Mouse (Mus musculus): ENCODE measurements around the gene C130074G19Rik.

The C130074G19Rik gene

DNA sequence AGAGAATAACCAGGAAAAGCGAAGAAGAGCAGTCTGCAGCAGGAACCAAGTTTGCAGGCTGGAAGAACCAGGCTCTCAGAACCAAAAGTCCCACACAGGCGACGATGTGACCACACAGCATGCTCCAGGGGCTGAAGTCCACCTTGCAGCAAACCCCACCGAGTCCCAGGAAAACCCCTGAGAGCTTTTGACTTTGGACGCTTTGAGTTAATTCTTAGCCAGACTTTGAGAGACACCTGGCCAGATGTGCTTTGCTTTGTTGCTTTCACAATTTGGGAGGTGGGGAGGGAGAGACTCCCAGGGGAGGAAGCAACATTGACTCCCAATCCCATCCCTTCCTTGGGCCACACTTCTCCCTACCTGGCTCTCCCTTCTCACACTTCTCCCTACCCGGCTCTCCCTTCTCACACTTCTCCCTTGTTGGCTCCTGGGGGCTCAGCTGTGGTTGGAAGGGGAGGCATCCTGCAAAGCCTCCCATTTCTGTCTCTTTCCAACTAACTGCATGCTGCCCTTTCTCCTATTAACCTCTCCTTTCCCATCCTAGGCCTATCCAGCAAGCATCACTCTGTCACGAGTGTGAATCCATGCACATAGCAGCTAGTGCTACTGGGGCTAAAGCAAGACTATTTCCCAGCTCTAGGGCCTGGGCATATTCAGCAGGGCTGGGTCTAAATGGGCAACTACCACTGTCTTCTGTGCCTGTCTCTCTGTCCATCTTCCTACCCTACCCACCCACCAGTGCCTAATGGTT lies 10.8 kb downstream of the C130074G19Rik start:
- no peak for DNase-seq

DNA sequence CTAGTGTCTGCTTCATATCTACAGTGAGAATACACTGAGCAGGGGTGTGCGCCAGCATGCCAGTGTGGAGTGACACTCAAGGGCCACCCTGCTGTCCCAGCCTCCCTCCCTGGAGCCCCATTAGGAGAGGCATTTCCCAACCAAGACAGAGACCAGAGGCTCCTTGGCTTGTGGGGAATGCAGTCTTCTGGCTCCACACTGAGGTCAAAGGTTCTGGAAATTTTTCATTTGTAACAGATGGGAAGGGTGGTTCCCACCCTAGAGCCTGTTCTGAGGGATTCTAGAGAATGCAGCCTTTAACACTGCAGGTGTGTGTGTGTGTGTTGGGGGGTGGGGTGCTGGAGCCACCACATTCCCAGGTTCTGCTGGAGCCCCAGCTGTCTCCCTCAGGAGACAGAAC lies 11.5 kb downstream of the C130074G19Rik start:
- peak; percentile 91 for DNase-seq

DNA sequence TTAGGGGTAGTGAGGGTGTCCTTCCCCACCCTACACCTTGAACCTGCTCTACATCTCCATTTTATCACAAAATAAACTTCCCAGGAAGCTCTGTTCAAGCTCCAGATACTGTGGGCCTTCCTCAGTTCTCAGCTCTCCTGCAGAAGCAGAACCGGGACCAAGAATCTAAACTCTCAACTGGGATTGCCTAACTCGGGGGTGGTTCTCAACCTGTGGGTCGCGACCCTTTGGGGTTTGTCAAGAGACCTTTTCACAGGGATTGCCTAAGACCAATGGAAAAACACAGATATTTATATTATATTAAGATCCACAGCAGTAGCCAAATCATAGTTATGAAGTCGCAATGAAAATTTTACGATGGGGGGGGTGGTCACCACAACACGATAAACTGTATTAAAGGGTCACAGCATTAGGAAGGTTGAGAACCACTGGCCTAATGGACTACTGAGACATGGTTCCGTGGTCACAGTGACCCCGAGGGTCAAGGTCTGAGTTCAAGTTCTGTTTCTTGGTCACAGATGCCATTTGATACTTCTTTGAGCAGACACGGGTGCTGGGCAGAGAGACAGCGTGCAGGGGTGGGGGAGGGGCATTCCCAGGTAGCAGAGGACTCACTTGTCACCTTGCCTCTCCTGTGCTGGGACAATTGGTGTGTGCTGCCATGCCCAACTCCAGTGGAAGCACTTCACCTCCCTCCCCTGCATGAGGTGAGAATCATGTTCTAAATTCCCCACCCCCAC lies 12.2 kb downstream of the C130074G19Rik start:
- DNase-seq, result no peak

DNA sequence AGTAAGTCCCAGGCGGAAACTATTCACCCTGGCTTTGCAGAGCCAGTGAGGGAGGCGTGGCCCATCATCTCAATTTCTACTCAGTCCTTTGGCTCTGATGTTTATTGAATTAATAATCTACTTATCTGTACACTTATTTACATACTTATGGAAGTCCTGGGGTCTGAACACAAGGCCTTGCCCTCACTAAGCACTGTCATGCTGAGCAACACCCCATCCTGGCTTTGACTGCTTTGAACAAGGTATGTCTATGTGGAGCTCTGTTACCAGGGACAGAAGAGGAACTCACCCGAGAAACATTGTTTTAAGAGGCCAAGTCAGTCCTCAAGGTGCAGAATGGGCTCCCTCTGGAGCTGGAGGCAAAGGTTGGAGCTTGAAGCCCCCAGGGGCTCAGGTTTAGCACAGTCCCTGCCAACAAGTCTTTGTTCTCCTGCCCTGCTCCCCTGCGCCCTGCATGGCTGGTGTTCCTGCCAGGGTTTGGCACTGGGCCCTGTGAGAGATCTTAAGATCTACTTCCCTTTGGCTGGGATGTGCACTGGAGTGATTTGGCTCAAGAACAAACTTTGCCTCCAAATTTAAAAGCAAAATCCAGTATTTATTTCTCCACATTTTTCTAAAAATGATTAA lies 13.0 kb downstream of the C130074G19Rik start:
- DNase-seq, result peak; percentile 94

DNA sequence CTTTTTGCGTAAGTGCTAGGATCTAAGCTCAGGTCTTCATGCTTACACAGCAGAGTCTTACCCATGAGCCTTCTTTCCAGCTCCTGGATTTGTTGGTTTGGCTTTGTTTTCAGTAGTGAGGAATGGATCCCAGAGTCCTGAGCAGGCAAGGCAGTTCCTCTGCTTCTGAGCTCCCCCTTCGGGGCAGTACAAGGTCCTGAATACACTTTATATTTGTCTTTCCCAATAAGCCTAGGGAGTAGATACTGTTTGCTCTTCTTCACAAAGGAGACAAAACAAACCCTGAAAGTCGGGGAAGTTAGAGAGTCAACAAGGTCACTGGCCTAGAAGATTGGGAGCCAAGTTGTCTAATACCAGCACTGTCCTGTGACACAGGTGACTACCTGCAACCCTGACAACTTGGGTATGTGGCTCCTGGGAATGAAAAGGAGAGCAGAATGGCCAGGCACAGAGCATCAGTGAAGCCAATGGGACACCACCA lies 15.3 kb downstream of the C130074G19Rik start:
- no peak for DNase-seq

DNA sequence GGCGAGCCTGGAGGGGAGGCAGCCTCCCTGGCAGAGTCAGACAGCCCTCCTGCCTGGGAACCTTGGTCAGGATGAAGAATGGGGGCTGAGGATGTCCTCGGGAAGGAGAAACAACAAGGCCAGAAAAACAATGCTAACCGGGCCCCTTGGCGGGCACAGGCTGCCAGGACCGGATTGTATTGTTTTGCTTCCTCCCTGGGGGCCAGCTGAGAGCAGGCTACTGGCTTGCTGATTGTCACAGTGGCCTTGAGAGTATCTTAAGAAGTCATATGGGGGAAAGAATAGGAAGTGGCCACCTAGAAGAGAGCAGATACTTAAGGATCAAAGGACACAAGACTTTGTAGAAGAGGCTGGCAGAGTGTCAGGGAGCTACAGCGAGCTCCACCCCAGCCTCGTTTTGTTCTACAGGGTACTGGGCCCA lies 18.6 kb downstream of the C130074G19Rik start:
- peak; percentile 99 for DNase-seq

DNA sequence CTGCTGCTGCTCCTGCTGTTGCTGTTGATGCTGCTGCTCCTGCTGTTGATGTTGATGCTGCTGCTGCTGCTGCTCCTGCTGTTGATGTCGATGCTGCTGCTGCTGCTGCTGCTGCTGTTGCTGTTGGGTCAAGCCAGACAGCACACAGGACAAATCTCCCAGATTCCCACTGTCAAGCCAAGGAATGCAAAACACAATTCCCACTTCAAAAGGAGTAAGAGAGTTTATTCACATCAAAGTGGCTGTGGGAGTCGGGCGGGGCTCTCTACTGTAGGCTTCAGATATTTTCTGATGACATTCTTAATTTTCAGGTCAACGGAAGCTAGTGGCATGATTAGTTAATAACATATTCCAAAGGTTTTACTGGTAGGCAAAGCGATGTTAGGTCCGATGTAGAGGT lies 20.4 kb downstream of the C130074G19Rik start:
- DNase-seq, result no peak

DNA sequence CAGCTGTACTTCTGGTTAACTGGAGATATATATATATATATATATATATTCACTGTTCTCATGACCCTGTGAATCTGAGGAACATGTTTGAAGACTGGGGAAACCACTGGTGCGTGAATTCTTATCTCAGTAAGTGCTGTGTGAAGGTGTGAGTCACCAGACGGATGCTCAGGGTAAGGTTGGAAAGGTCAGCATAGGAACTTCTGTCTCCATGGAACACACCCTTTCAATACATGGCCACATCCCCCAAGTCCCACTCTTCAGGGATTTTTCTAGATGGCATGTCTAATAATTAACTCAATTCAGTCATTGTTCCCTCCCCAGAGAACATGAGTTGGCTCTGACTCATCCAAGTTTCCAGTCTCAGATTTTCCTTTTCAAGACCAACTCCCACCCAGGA lies 21.5 kb downstream of the C130074G19Rik start:
- DNase-seq, result no peak

DNA sequence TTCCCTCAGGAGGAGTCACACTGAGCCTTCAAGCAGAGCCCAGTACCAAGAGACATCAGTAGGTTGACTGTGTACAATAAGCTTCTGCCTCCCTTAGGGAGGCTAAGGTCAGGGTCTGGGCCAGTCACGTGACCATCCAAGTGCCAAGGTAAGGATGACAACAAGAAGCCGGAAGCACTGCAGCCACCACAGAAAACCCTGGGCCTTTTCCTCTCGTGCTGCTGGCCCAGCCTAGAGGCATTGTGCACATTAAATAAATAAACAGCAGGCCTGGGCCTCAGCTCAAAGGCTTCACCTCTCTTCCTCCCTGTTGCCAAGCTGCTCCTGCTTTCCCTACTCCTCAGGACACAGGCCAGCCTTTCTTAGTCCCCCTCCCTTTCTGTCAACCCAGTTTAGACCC lies 22.7 kb downstream of the C130074G19Rik start:
- DNase-seq, result peak; percentile 97

DNA sequence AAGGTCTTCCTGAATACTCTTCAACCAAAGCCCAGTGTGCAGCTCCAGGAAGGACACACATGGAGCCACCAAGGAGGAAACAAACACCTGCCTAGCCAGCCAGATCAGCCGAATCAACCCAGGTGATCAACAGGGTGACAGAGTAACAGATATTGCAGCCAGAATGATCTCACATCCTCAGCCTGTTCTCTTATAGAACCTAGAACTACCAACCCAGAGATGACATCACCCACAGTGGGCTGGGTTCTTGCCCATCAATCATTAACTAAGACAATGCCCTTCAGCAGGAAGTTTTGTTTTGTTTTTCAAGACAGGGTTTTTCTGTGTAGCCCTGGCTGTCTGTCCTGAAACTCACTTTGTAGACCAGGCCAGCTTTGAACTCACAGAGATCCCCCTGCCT lies 24.8 kb downstream of the C130074G19Rik start:
- no peak for DNase-seq

DNA sequence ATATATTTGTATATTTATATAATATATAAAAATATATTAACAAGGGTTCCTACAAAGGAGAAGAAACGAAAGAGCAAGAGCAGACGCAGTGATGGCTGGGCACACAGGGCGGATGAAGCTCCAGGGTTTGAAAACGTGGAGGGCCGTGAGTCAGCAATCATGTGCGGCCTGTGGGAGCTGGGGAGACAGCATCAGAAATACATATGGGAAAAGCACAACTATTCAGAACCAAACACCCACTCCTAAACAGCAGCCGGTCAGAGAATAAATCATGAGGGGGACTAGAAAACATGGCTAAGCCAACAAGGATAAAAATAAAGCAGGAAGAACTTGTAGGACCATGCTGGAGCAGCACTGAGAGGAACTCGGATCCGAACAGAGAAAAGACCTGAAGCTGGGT lies 25.8 kb downstream of the C130074G19Rik start:
- no peak for DNase-seq

DNA sequence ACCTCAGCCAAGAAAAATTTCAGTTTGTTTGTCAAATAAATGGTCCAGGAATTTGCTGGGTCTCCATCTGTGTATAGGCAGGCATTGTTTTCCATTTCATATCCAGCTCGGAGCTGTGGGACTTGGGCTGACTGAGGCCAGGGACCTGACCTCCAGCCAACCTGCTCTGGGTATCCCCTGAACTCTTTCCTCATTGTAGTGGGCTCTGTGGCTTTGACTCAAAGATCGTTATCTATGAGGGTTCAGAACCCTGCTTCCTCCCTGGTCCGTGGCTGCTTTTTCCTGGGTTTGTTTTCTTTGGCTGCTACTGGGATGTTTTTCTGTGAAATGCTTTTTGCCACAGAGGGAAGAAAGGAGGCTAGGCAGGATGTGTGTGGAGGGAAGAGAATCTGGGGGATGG lies 29.1 kb downstream of the C130074G19Rik start:
- peak; percentile 95 for DNase-seq

DNA sequence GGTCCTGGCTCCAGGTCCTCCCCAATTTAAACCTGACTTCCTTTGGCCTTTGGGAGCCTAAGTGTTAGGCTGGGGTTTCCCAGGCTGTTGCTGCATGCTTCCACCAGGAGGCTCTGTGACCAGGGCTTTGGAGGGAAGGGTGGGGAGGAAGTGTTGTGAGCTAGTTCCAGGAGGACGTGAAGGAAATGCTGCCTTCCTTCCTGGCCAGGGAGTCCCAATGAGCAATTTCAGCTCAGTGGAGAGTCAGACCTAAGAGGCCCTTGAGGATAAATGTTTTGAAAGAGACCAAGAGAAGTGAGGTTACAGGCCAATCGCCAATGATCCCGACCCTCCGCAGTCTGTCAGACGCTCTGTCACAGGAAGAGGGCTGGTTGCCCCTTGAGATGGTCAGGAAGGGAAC lies 29.7 kb downstream of the C130074G19Rik start:
- DNase-seq, result peak; percentile 99

DNA sequence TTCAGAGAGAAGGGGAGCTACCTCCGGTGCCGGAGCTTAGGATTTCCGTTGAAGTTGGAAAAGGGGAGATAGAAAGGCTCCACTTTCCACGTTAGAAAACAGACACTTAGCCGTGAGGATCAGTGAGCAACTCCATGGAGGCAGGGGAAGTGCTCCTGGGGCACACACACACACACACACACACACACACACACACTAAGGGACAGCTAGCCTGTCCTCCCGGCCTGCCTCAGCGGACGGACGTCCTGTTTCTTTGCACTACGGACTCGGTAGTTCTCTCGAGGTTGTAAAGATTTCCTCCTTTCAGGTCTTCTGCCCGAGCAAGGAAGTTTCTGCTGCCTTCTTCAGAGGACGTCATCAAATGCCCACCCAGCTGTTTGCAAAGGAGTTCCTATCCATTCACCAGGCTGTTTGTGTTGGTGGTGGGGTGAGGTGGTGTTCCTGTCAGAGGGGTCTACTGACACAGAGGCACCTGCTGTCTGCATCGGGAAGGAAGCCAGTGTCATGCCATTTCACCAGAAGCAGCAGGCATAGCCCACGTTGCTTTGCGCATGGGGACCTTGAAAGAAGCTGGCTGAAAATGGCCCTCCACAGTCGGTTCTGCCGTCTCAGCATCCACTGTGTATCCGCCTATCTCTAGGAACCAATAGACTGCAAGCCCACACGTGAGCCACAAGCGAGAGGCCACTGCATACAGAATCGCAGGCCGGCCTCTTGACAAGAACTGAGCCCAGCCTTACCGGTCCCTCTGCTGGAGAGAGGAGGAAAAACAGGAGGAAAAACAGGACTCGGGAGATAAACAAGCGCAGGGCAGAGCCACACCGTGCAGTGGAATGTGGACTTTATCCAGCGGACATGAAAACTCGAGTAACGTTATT lies 31.0 kb downstream of the C130074G19Rik start:
- DNase-seq, result peak; percentile 99

DNA sequence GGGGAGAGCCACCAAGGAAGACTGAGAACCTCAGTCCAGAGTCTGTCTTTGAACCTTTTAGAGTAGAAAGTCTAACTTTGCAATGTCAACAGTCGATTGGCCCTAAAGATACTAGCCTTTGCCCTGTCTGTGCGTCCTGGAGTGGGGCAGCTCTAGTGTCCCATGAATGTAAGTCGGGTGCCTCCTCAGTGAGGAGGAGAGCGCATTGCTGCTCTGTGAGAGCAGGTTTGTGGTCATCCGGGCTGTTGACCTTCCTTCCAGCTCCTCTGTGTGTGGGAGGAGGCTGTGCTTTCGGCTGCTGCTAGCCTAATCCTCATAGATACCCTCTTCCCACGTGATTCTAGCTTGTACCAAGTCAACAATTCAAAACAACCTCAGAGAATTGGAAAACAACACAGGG lies 31.9 kb downstream of the C130074G19Rik start:
- DNase-seq, result peak; percentile 96

DNA sequence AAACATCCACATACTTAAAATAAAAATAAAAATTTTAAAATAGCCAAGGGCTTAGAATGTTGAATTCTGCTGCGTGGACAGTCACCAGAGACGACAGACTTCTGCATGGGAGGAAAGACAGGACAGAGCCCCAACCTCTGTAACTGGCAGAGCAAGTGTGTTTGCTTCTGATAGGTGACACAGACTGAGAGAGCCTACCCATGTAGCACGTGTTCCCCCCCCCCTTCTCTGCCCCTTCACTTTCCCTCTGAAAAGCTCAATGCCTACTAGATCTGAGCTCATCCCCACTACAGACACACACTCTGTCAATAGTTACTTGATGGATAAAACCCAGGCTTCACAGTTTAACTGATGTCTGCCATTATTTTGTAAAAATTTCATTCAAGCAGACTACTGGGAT lies 36.0 kb downstream of the C130074G19Rik start:
- DNase-seq, result no peak

DNA sequence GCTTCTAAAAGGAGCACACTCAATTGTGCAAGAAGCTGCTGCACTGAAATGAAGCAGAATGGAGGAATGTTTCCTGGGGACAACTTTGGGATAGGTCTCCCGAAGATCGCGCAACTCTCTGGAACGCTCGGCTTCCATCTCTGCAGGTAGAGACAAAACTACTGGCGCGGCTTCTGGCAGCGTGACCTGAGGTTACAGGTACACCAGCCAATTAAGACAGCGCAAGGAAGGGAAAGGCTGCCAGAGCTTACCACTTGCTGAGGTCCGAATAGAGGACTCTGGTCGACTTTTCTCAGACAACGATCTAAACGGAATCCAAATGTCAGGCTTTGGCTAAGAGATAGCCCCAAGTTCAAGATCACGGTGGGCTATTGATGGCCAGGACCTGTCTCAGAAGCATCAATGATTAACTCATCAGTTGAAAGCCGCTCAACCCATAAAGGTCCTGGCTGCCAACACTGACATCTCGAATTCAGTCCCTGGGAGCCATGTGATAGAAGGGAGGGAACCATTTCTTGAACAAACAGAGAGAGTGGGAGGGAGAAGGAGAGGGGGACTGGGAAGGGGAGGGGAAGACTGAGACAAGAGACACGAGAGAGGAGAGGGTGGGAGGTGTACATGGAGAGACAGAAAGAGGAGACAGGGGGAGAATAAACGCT lies 36.8 kb downstream of the C130074G19Rik start, which contains the start of gene Marc2:
Marc2 (minus strand) TSS at position 360 of the 659 bp plus-strand sequence.
- no peak for DNase-seq

DNA sequence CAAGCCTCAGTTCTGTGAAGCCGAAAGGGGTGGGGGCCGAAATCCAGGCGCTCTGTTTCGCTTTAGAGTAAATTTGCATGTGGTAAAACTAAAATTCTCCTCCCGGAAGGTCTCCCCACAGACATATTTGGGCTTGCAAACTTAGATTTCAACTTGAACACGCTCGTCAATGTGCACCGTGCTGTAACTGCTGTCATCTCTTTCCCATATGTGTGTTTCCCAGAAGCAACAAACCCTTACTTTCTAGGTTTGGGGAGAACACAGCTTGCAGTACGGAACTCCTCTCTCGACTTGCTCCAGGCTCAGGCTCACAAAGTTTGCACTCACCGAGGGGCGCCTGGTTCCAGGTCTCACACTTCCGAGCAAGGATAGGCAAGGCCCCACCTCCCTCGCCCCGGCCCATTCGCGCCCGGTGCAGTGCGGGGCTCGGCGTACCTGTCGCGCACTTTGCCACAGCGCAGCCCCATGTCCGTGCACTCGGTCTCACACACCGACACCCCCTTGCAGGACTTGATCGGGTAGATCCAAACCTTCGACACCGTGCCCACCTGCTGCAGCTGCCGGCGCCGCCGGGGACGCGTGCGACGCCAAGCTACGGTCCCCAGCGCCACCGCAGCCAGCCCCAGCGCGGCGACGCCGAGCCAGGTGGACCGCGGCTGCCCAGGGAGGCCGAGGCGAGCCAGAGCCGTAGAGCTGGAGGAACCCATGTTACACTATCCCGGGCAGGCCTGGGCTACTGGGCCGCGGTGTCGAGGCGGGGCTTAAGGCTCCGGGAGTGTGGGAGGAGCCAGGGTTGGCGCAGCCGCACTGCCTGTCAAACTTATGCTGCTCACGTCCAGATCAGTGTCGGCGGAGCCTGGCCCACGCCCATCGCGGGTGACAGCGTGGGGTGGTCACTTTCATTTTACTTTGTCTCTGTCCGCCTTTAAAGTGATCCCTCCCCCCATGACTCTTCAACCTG lies 37.6 kb downstream of the C130074G19Rik start:
- peak; percentile 99 for DNase-seq

DNA sequence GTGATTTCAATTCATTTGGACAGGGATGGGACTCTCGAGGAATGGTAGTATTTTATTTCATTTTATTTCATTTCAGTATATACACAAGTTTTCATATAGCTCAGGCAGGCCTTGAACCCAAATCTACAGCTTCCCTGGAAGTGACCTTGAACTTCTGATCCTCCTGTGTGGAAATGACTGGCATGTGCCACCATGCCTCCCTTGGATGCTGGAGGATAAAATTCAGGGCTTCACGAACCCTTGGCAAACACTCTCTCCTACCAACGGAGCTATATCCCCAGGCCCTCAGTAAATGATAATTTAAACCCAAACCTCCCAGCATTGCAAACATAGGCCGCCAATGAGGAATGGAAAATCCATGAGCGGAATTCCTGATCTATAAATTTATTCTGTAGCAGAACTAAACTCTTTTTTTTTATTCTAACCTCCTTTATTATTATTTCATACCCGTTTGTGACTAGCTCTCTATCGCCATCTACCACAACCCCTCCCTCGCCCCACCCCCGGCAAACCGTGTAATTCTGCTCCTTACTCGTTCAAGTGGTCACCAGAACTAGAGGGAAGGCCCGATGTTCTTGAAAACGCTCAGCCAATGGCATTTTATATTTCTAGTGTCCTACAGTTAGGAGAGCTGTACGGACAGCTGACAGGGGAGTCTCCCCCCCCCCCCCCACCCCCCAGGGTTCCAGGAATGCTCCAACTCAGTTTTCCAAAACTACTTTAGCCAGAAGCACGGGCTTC lies 38.5 kb downstream of the C130074G19Rik start:
- peak; percentile 92 for DNase-seq

DNA sequence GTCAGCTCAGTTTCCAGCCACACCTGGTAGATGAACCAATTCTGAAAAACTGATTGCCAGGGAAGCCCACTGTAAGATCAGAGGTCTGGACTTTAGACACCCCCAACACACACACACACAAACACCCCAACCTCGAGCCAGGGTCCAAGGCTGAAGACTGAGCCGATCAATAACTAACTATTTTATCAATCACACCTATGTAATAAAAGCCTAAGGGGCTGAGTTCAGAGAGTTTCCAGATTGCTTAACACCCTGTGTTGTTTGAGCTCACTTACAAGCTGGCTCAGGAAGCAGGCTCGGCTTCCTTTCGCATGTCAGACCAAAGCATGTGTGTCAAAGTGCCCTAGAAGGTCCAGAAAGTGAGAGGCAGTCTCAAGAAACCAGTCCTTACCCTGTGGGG lies 45.4 kb downstream of the C130074G19Rik start:
- peak; percentile 79 for DNase-seq

Measured in heart, adult 11 months (tissue).